Mouse (Mus musculus): ENCODE results near the gene Fpgs. TPM values are rescaled to one million over a fixed set of nuclear protein-coding genes. Genes with fewer than 3 reads are reported as not detected.

The Fpgs gene
- polyA plus RNA-seq, 1 experiment from 2014 or later: 28.9 TPM

DNA sequence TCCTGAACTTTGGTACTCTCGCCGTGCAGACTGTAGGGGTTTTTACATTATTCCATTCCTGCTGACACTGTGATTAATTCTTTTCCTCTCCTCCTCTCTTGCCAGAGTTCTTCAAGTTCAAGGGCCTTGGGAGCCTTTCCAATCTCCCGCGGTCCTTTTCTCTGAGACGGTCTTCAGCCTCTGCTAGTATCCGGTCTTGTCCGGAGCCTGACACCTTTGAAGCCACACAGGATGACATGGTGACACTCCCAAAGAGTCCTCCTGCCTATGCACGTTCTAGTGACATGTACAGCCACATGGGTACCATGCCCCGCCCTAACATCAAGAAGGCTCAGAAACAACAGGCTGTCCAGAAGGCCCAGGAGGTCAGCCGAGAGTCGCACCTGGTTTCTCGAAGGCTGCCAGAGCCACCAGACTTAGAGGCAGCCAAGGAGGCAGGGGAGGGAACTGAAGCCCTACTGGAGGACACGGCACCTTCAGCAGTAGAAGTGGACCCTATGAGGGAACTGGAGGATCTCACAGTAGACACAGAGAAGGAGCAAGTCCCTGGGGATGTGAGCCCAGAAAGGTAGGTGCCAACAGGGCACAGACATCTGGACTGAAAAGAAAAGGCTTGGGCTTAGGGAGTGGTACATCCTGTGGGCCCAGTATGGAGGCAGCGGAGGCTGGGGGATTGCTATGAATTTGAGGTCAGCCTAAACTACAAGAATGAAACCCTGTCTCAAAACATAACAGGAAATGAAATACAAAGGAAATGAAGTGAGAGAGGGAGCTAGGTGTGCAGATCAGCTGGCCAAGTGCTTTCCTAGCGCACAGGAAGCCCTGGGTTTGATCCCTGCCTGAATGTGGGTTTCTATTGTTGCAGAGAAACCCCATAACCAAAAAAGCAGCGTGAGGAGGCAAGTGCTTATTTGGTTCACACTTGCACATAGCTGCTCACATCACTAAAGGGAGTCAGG lies 21.2 kb upstream of the Fpgs start:
- TF ChIP-seq CTCF (IDR thresholded peaks at IDR 0.05): no peak
- ChIA-PET POLR2A (no interaction called here), CTCF (no interaction called here)
- in situ Hi-C loops (cut with MboI; ENCODE audit: low pct_unique_long_range_greater_than_20kb): no loop called here
- no peak for DNase-seq (ENCODE audit: low read depth, low spot score)
- H3K27me3 ChIP-seq: no peaks in the 10 kb centered on the region
- no peak for ATAC-seq

DNA sequence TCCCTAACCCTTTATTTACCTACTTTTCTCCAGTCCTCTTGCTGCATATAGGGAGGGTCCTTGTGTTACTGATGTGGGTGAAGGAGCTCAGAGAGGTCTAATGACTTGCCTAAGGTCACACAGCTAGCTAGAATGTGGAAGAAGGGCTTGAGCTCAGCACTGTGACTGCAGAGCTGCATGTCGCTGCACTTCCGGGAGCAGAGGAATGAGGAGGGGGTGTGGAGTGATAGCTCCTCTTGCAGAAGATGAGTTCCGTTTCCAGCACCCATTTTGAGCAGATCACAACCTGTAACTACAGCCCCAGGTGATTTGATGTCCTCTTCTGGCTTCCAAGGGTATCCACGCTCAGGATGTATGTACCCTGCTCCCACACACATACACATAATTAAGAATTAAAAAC lies 20.2 kb upstream of the Fpgs start:
- DNase-seq (ENCODE audit: low read depth, low spot score) (no peak), ATAC-seq (no peak)
- in situ Hi-C loops (cut with MboI; ENCODE audit: low pct_unique_long_range_greater_than_20kb): no loop called here
- ChIA-PET POLR2A (no interaction called here), CTCF (interaction anchor here (1.2 kb wide), 1 partner anchor 24 kb away, joined by 3 read pairs; no protein-coding TSS in a partner anchor)
- TF ChIP-seq CTCF (IDR thresholded peaks at IDR 0.05): no peak
- no peaks in the 10 kb centered on the region for H3K27me3 ChIP-seq

DNA sequence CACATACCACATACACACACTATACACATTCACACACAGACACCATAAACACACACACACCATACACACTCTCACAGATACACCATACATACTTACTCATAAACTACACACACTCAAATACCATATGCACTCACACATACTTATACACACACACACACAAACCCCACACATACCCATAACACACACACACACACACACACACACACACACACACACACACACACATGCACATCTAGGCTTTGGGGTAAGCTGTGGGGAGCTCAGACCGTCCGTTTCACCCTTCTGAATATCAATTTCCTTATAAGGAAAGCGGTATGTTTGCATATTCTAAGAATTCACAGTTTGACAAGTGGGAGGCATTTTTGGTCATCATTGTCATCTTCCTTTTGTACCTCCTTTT lies 18.6 kb upstream of the Fpgs start:
- H3K27me3 ChIP-seq: no peaks in the 10 kb centered on the region
- ATAC-seq (no peak), DNase-seq (ENCODE audit: low read depth, low spot score) (no peak)
- in situ Hi-C loops (cut with MboI; ENCODE audit: low pct_unique_long_range_greater_than_20kb): no loop called here
- POLR2A ChIA-PET: no interaction called here
- TF ChIP-seq CTCF (IDR thresholded peaks at IDR 0.05): no peak
- CTCF ChIA-PET: no interaction called here

DNA sequence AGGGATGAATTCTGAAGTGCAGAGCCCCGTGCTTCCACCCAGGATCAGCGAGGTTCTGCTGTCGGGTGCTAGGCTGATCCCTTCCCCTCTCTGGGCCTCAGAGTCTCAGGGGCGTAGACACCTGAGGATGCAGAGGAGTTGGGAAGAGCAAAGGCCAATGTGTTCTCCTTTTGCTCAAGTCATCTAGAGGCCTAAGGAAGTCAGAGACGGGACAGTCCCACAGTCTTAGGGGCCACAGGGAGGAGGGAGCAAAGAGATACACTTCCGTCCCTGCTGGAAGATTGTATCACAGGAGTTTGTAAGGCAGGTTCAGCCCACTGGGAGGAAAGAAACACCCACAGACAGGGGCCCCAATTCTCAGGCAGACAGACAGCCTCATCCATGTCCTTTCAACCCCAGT lies 18.1 kb upstream of the Fpgs start:
- in situ Hi-C loops (cut with MboI; ENCODE audit: low pct_unique_long_range_greater_than_20kb): no loop called here
- CTCF ChIA-PET: no interaction called here
- POLR2A ChIA-PET: no interaction called here

DNA sequence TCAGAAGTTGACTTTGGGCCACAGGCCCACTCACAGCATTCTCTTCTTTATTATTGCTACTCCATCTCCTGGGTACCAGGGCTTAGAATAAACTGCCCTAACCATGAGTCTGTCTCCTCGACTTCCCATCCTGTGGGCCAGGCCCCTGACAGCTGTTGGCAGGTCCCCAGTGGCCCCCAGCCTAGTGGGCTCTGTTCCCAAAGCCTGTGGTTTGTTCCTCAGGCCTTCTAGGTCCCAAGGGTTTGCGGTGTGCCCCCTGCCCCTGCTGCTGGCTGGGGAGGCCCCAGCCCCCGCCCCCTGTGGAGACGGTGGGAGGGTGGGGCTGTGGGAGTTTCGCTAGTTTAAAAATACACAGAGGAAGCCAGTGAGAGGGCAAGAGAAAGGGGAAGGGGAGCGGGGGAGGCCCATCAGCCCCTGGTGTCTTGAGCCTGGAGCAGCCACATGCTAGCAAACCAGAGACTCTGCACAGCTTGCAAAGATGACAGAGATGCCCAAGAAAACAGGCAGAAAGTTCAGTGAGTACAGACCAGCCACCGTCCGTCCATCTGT lies 16.8 kb upstream of the Fpgs start, which contains the start of gene Sh2d3c:
Gene Sh2d3c (plus strand): TSS at position 375 of the 549 bp plus-strand sequence.
- in situ Hi-C loops (cut with MboI; ENCODE audit: low pct_unique_long_range_greater_than_20kb): no loop called here
- ATAC-seq (no peak), DNase-seq (ENCODE audit: low read depth, low spot score) (no peak)
- CTCF ChIA-PET: no interaction called here
- no peaks in the 10 kb centered on the region for H3K27me3 ChIP-seq
- no peak for TF ChIP-seq CTCF (IDR thresholded peaks at IDR 0.05)
- POLR2A ChIA-PET: no interaction called here

More for the DNA sequence above, 18.1 kb upstream of the Fpgs start:
- DNase-seq (ENCODE audit: low read depth, low spot score): no peak
- no peak for ATAC-seq
- TF ChIP-seq CTCF (IDR thresholded peaks at IDR 0.05): no peak
- no peaks in the 10 kb centered on the region for H3K27me3 ChIP-seq

DNA sequence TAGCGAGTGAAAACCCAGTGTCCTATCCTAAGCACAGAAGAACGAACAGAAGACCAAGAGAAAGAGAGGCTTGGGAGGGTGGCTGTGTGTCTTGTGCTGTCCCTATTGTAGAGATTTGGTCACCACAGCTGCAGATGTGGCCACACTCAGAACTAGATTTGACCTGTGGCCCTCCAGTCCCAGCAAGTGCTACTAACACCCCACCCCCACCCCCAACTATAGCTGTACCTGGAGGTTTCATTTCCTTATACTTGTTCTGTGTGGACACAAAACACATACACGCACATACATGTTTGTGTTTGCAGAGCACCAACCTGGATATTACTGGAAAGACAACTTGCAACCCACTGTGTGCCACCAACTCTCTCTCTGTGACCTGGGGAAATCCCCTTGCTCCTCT lies 16.1 kb upstream of the Fpgs start:
- H3K27me3 ChIP-seq: no peaks in the 10 kb centered on the region
- DNase-seq (ENCODE audit: low read depth, low spot score) (no peak), ATAC-seq (no peak)
- in situ Hi-C loops (cut with MboI; ENCODE audit: low pct_unique_long_range_greater_than_20kb): no loop called here
- ChIA-PET CTCF (no interaction called here), POLR2A (no interaction called here)
- no peak for TF ChIP-seq CTCF (IDR thresholded peaks at IDR 0.05)

DNA sequence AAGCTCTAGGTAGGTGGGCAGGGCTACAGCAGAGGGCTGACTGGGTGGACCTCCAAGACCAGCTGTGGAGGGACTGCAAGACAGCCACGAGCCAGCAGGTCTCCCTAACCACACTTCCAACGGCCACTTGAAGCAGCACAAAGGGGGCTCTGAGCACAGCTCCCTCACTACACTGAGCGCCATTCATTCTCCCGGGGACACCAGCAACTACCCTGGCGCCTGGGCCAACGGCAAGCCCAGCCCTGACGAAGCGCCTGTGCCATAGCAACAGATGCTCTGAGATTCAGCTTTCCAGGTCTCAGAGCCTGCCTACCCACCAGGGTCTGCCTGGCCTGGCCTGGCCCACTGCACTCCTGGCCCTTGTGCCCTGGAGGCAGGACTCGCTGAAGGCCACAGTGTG lies 14.8 kb upstream of the Fpgs start:
- CTCF ChIA-PET: no interaction called here
- no peak for TF ChIP-seq CTCF (IDR thresholded peaks at IDR 0.05)
- DNase-seq (ENCODE audit: low read depth, low spot score) (no peak), ATAC-seq (peak; percentile 14)
- in situ Hi-C loops (cut with MboI; ENCODE audit: low pct_unique_long_range_greater_than_20kb): no loop called here
- no peaks in the 10 kb centered on the region for H3K27me3 ChIP-seq
- POLR2A ChIA-PET: no interaction called here

DNA sequence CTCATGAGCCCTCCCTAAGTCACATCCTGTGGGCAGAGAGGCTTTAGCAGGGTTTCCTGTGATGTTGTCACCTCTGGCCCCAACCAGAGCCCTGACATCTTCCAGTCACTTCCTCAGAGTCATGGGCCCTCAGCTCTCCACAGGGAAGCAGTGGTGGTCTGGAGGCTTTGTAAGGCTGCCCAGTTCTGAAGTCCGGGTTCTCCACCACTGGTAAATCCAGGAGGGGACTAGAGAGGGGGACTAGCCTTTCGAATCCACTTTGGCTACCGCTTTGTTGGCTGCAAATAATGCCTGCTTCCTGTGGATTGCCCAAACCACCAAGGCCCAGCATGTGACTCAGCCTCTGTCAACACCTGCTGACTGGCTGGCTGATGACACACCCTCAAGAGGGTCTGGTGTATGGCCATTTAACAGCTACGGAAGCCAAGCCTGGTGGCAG lies 11.1 kb upstream of the Fpgs start:
- DNase-seq (ENCODE audit: low read depth, low spot score): no peak
- POLR2A ChIA-PET: interaction anchor here (2.8 kb wide), 1 partner anchor 41 kb away, joined by 15 read pairs; the partner anchor contains the start of gene Tor2a
- no peak for TF ChIP-seq CTCF (IDR thresholded peaks at IDR 0.05)
- ATAC-seq: no peak
- no peaks in the 10 kb centered on the region for H3K27me3 ChIP-seq
- in situ Hi-C loops (cut with MboI; ENCODE audit: low pct_unique_long_range_greater_than_20kb): loop anchor here (5.0 kb wide), 2 partner anchors 42 to 137 kb away; partner anchors contain the start of gene Tor2a
- CTCF ChIA-PET: interaction anchor here (1.0 to 3.7 kb wide), 4 partner anchors 14 to 143 kb away, joined by 3 to 27 read pairs (median 4); partner anchors contain the start of gene Tor2a

DNA sequence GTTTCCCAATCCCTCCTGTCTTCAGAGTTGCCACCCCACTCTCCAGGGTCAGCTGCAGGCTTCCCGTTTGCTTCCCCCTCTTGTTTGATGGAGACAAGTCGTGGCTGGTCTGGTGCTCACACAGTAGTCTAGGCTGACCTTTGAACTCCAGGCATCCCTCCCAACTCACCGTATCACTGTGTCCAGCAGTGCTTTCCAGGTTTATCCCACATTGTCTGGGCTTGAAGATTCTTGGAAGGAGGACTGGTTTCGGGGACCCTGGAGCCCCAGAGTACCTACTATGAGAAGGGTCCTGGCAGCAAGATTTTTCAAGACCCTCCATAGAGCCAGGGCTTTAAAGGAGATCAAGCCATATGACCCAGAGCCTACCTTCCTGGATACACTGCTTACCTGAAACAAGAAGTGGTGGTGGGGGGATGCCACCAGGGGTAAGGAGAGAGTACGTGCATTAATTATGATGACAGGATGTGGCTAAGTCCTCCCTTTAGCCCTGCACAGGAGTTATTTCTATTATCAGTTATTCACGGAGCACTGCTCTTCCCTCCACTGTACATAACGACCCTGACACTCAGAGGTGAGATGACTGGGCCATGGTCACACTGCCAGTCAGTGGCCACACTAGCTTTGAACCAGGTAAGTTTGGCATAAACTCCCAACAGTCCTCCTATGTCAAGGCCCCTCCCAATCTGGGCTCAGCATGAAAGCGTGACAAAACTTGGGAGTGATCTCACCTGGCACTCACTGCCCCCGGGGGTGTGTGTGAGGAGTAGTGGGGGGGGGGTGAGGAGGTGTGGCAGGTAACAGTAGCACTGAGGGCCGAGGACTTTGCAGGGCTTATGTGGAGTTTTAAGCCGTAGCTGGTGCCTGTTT lies 10.4 kb upstream of the Fpgs start:
- TF ChIP-seq CTCF (IDR thresholded peaks at IDR 0.05): no peak
- ChIA-PET POLR2A (interaction anchor here (0.5 to 2.8 kb wide), 3 partner anchors 35 to 198 kb away, joined by 4 to 15 read pairs (median 4); partner anchors contain the start of gene Tor2a), CTCF (interaction anchor here (0.8 to 3.7 kb wide), 10 partner anchors 15 to 224 kb away, joined by 3 to 27 read pairs (median 4); partner anchors contain the start of gene Tor2a)
- DNase-seq (ENCODE audit: low read depth, low spot score) (no peak), ATAC-seq (no peak)
- H3K27me3 ChIP-seq: no peaks in the 10 kb centered on the region
- in situ Hi-C loops (cut with MboI; ENCODE audit: low pct_unique_long_range_greater_than_20kb): loop anchor here (5.0 kb wide), 2 partner anchors 43 to 138 kb away; partner anchors contain the start of gene Tor2a
